Mouse (Mus musculus) heart, adult 9 months (tissue): ENCODE results near the gene Mrps18b.
"Not testable (repeated sequence)": the region's sequence is repeated elsewhere in the genome, so short reads cannot be mapped to it uniquely, and the experiment has no call there.

Experiments used
- DNase-seq, 2 experiments: peaks; one replicate each; pipeline ENCODE4 v3.0.0; 2022; ENCODE audit warnings: low spot score in 2 of 2

The Mrps18b gene

GRCm38 (mm10) chr17:35916297-35917142, at the start of gene Mrps18b, which contains the start of gene Ppp1r10:
Gene Mrps18b, minus strand, starts transcription at chr17:35916389.
Gene Ppp1r10, plus strand, starts transcription at chr17:35916434.
- peak; percentile 99 to 100 for DNase-seq

- no peak for DNase-seq
These were observed 47.1 kb upstream of the Mrps18b start for GRCm38 (mm10) chr17:35963279-35963678.

GRCm38 (mm10) chr17:35958533-35959223, 42.5 kb upstream of the Mrps18b start:
- DNase-seq = no peak

GRCm38 (mm10) chr17:35954665-35955064, 38.5 kb upstream of the Mrps18b start:
- DNase-seq = no peak

- not testable (repeated sequence) for DNase-seq
These were observed 36.4 kb upstream of the Mrps18b start for GRCm38 (mm10) chr17:35952559-35952958.

- not testable (repeated sequence) for DNase-seq
These were observed 34.8 kb upstream of the Mrps18b start for GRCm38 (mm10) chr17:35950946-35951345.

GRCm38 (mm10) chr17:35939941-35940340, 23.8 kb upstream of the Mrps18b start:
- DNase-seq = no peak

- no peak for DNase-seq
These were observed 22.9 kb upstream of the Mrps18b start for GRCm38 (mm10) chr17:35939108-35939507.

- DNase-seq = peak in 1 of 2 experiments; percentile 46
These were observed 21.6 kb upstream of the Mrps18b start for GRCm38 (mm10) chr17:35937700-35938348.

GRCm38 (mm10) chr17:35935763-35936162, 19.6 kb upstream of the Mrps18b start:
- not testable (repeated sequence) for DNase-seq

GRCm38 (mm10) chr17:35932608-35933007, 16.4 kb upstream of the Mrps18b start:
- no peak for DNase-seq

- DNase-seq = no peak
These were observed 14.4 kb upstream of the Mrps18b start for GRCm38 (mm10) chr17:35930627-35931026.

GRCm38 (mm10) chr17:35929534-35929933, 13.3 kb upstream of the Mrps18b start:
- no peak for DNase-seq

- DNase-seq = no peak
These were observed 11.3 kb upstream of the Mrps18b start for GRCm38 (mm10) chr17:35927471-35927870.

GRCm38 (mm10) chr17:35923281-35923680, 7.1 kb upstream of the Mrps18b start:
- no peak for DNase-seq

- no peak for DNase-seq
These were observed 6.4 kb upstream of the Mrps18b start for GRCm38 (mm10) chr17:35922566-35922965.

- no peak for DNase-seq
These were observed 5.5 kb upstream of the Mrps18b start for GRCm38 (mm10) chr17:35921710-35922109.

GRCm38 (mm10) chr17:35920862-35921562, 4.8 kb upstream of the Mrps18b start:
- peak in 1 of 2 experiments; percentile 30 for DNase-seq

- DNase-seq = no peak
These were observed 4.2 kb upstream of the Mrps18b start for GRCm38 (mm10) chr17:35920384-35920783.

GRCm38 (mm10) chr17:35919864-35920301, 3.7 kb upstream of the Mrps18b start:
- no peak for DNase-seq

GRCm38 (mm10) chr17:35919060-35919715, 3.0 kb upstream of the Mrps18b start:
- peak; percentile 96 to 97 for DNase-seq
